Mouse (Mus musculus): ENCODE measurements around the gene Pdrg1. TPM values are rescaled to one million over a fixed set of nuclear protein-coding genes. Genes with fewer than 3 reads are reported as not detected.

The Pdrg1 gene
- total RNA-seq (2021): 10 to 100 TPM; 74.9 to 81.3 TPM

- intact Hi-C loops (cut with DNase I): loop anchor here (1.0 to 10.0 kb wide), 2 partner anchors 101 to 320 kb away; no protein-coding TSS in a partner anchor
- peak; percentile 96 to 97 for DNase-seq
These were observed at the start of gene Pdrg1 for GRCm38 (mm10) chr2:153014758-153015593. Pdrg1 (minus strand) TSS chr2:153015427.

- intact Hi-C loops (cut with DNase I): no loop called here
- DNase-seq: no peak
These were observed 49.2 kb upstream of the Pdrg1 start for GRCm38 (mm10) chr2:153064190-153064970.

- DNase-seq: no peak
- intact Hi-C loops (cut with DNase I): no loop called here
These were observed 48.2 kb upstream of the Pdrg1 start for GRCm38 (mm10) chr2:153063394-153063793.

GRCm38 (mm10) chr2:153060216-153060615 is 45.0 kb upstream of the Pdrg1 start:
- DNase-seq: no peak
- intact Hi-C loops (cut with DNase I): no loop called here

GRCm38 (mm10) chr2:153058365-153058764 is 43.1 kb upstream of the Pdrg1 start:
- intact Hi-C loops (cut with DNase I): no loop called here
- DNase-seq: no peak

- no peak for DNase-seq
- intact Hi-C loops (cut with DNase I): no loop called here
These were observed 40.2 kb upstream of the Pdrg1 start for GRCm38 (mm10) chr2:153055270-153055920.

GRCm38 (mm10) chr2:153053896-153054295 is 38.7 kb upstream of the Pdrg1 start:
- intact Hi-C loops (cut with DNase I): no loop called here
- DNase-seq: no peak

- intact Hi-C loops (cut with DNase I): no loop called here
- no peak for DNase-seq
These were observed 37.6 kb upstream of the Pdrg1 start for GRCm38 (mm10) chr2:153052700-153053351.

GRCm38 (mm10) chr2:153051537-153051936 is 36.3 kb upstream of the Pdrg1 start:
- intact Hi-C loops (cut with DNase I): no loop called here

GRCm38 (mm10) chr2:153051095-153051494 is 35.9 kb upstream of the Pdrg1 start:
- DNase-seq: no peak
- intact Hi-C loops (cut with DNase I): no loop called here

More at GRCm38 (mm10) chr2:153051537-153051936, 36.3 kb upstream of the Pdrg1 start:
- DNase-seq: no peak

GRCm38 (mm10) chr2:153049997-153050358 is 34.8 kb upstream of the Pdrg1 start:
- no peak for DNase-seq
- intact Hi-C loops (cut with DNase I): loop anchor here (2.0 kb wide), 1 partner anchor 31 kb away; no protein-coding TSS in a partner anchor

- no peak for DNase-seq
- intact Hi-C loops (cut with DNase I): loop anchor here (2.0 kb wide), 1 partner anchor 31 kb away; no protein-coding TSS in a partner anchor
These were observed 34.2 kb upstream of the Pdrg1 start for GRCm38 (mm10) chr2:153049288-153049996.

- peak; percentile 55 to 73 for DNase-seq
- intact Hi-C loops (cut with DNase I): loop anchor here (1.0 to 2.0 kb wide), 2 partner anchors 33 to 94 kb away; no protein-coding TSS in a partner anchor
These were observed 32.7 kb upstream of the Pdrg1 start for GRCm38 (mm10) chr2:153047828-153048465.

GRCm38 (mm10) chr2:153045884-153046299 is 30.7 kb upstream of the Pdrg1 start:
- intact Hi-C loops (cut with DNase I): no loop called here
- DNase-seq: no peak

- intact Hi-C loops (cut with DNase I): no loop called here
- no peak for DNase-seq
These were observed 28.7 kb upstream of the Pdrg1 start for GRCm38 (mm10) chr2:153043886-153044285.

- no peak for DNase-seq
- intact Hi-C loops (cut with DNase I): no loop called here
These were observed 21.5 kb upstream of the Pdrg1 start for GRCm38 (mm10) chr2:153036690-153037089.

GRCm38 (mm10) chr2:153033545-153034230 is 18.5 kb upstream of the Pdrg1 start:
- DNase-seq: no peak
- intact Hi-C loops (cut with DNase I): no loop called here

GRCm38 (mm10) chr2:153032973-153033372 is 17.7 kb upstream of the Pdrg1 start:
- intact Hi-C loops (cut with DNase I): no loop called here
- no peak for DNase-seq

Measured in heart, postnatal 10 days (tissue).